Mouse (Mus musculus): ENCODE measurements around the gene Tnc. TPM values are rescaled to one million over a fixed set of nuclear protein-coding genes. Genes with fewer than 3 reads are reported as not detected.

The Tnc gene
- polyA plus RNA-seq, 1 experiment, result 0.51 TPM

DNA sequence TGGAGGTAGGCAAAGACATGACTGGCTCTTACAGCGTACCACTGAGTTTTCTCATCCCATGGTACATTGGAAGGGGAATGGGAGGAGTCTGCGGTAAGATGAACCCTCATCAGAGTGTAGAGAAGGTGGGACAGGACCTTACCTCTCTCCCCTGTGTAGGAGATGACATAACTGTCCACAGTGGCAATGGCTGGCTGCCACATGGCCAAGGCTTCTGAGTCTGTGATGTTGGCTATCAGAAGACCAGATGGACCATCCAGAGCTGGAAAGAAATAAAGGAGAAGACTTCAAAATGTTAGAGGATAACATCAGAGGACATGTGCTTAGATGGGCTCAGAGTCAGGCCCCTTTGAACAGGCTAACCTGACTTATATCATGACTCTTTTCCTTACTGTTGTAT lies 74.3 kb downstream of the Tnc start:
- 91% methylated on average over 2 of the region's 2 CpGs for WGBS
- Histone ChIP-seq H3K36me3 (ENCODE audit: control insufficient read depth, insufficient read depth, low read length) (no peaks in the 10 kb centered on the region), H3K27ac (ENCODE audit: insufficient read depth, low read length) (no peak overlapping the region), H3K27me3 (ENCODE audit: control insufficient read depth, insufficient read depth, low read length) (no peaks in the 10 kb centered on the region), H3K4me3 (ENCODE audit: extremely low read depth, insufficient read depth, insufficient read length) (no peak overlapping the region), H3K4me1 (ENCODE audit: control insufficient read depth, insufficient read depth, insufficient read length) (no peaks in the 10 kb centered on the region)
- DNase-seq (ENCODE audit: low read depth in 1 of 2, low spot score in 2 of 2), result no peak
- TF ChIP-seq CTCF (IDR thresholded peaks at IDR 0.05; ENCODE audit: extremely low read depth, insufficient read depth, insufficient read length, insufficient replicate concordance) (no peak), POLR2A (IDR thresholded peaks at IDR 0.05; ENCODE audit: low read depth, low read length) (no peak)

- H3K4me1 ChIP-seq (ENCODE audit: control insufficient read depth, insufficient read depth, insufficient read length), result no peaks in the 10 kb centered on the region
- no peak for DNase-seq (ENCODE audit: low read depth in 1 of 2, low spot score in 2 of 2)
- no peak for TF ChIP-seq POLR2A (IDR thresholded peaks at IDR 0.05; ENCODE audit: low read depth, low read length)
- no peak for TF ChIP-seq CTCF (IDR thresholded peaks at IDR 0.05; ENCODE audit: extremely low read depth, insufficient read depth, insufficient read length, insufficient replicate concordance)
- H3K36me3 ChIP-seq (ENCODE audit: control insufficient read depth, insufficient read depth, low read length), result no peaks in the 10 kb centered on the region
- WGBS, result 100% methylated on average over 1 of the region's 1 CpGs
- H3K27ac ChIP-seq (ENCODE audit: insufficient read depth, low read length), result no peak overlapping the region
- no peak overlapping the region for H3K4me3 ChIP-seq (ENCODE audit: extremely low read depth, insufficient read depth, insufficient read length)
- H3K27me3 ChIP-seq (ENCODE audit: control insufficient read depth, insufficient read depth, low read length), result no peaks in the 10 kb centered on the region
Observed at GRCm38 (mm10) chr4:63971762-63972161, 75.1 kb downstream of the Tnc start.

DNA sequence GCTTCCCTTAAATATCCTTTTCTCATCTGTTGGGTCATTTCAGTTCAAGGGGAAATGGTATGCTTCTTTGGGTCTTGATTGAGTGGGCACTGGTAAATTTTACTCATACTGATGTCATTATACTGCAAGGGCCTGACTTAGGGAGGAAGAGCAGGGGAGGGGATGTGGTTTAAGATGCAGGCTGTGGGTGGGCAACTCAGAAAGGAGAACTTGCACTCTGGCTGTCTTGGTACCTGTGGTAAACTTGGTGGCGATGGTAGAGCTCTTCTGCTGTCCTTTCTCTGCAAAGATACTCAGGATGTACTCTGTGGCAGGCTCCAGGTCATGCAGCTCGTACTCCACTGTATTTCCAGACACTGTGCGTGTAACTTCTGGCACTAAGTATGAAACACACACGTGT lies 75.9 kb downstream of the Tnc start:
- Histone ChIP-seq H3K27me3 (ENCODE audit: control insufficient read depth, insufficient read depth, low read length) (no peaks in the 10 kb centered on the region), H3K36me3 (ENCODE audit: control insufficient read depth, insufficient read depth, low read length) (no peaks in the 10 kb centered on the region), H3K4me1 (ENCODE audit: control insufficient read depth, insufficient read depth, insufficient read length) (no peaks in the 10 kb centered on the region), H3K4me3 (ENCODE audit: extremely low read depth, insufficient read depth, insufficient read length) (no peak overlapping the region), H3K27ac (ENCODE audit: insufficient read depth, low read length) (no peak overlapping the region)
- TF ChIP-seq POLR2A (IDR thresholded peaks at IDR 0.05; ENCODE audit: low read depth, low read length) (no peak), CTCF (IDR thresholded peaks at IDR 0.05; ENCODE audit: extremely low read depth, insufficient read depth, insufficient read length, insufficient replicate concordance) (no peak)
- no peak for DNase-seq (ENCODE audit: low read depth in 1 of 2, low spot score in 2 of 2)
- WGBS, result 22% methylated on average over 4 of the region's 4 CpGs

- Histone ChIP-seq H3K4me3 (ENCODE audit: extremely low read depth, insufficient read depth, insufficient read length) (no peak overlapping the region), H3K36me3 (ENCODE audit: control insufficient read depth, insufficient read depth, low read length) (no peaks in the 10 kb centered on the region), H3K4me1 (ENCODE audit: control insufficient read depth, insufficient read depth, insufficient read length) (no peaks in the 10 kb centered on the region), H3K27me3 (ENCODE audit: control insufficient read depth, insufficient read depth, low read length) (no peaks in the 10 kb centered on the region), H3K27ac (ENCODE audit: insufficient read depth, low read length) (no peak overlapping the region)
- WGBS, result 83% methylated on average over 3 of the region's 3 CpGs
- TF ChIP-seq CTCF (IDR thresholded peaks at IDR 0.05; ENCODE audit: extremely low read depth, insufficient read depth, insufficient read length, insufficient replicate concordance) (no peak), POLR2A (IDR thresholded peaks at IDR 0.05; ENCODE audit: low read depth, low read length) (no peak)
- no peak for DNase-seq (ENCODE audit: low read depth in 1 of 2, low spot score in 2 of 2)
Observed at GRCm38 (mm10) chr4:63969891-63970290, 76.9 kb downstream of the Tnc start.

- DNase-seq (ENCODE audit: low read depth in 1 of 2, low spot score in 2 of 2), result no peak
- no peaks in the 10 kb centered on the region for H3K4me1 ChIP-seq (ENCODE audit: control insufficient read depth, insufficient read depth, insufficient read length)
- no peak overlapping the region for H3K4me3 ChIP-seq (ENCODE audit: extremely low read depth, insufficient read depth, insufficient read length)
- TF ChIP-seq POLR2A (IDR thresholded peaks at IDR 0.05; ENCODE audit: low read depth, low read length), result no peak
- no peak for TF ChIP-seq CTCF (IDR thresholded peaks at IDR 0.05; ENCODE audit: extremely low read depth, insufficient read depth, insufficient read length, insufficient replicate concordance)
- 100% methylated on average over 1 of the region's 1 CpGs for WGBS
- no peak overlapping the region for H3K27ac ChIP-seq (ENCODE audit: insufficient read depth, low read length)
- no peaks in the 10 kb centered on the region for H3K36me3 ChIP-seq (ENCODE audit: control insufficient read depth, insufficient read depth, low read length)
- H3K27me3 ChIP-seq (ENCODE audit: control insufficient read depth, insufficient read depth, low read length), result no peaks in the 10 kb centered on the region
Observed at GRCm38 (mm10) chr4:63963410-63963809, 83.4 kb downstream of the Tnc start.

- DNase-seq (ENCODE audit: low read depth in 1 of 2, low spot score in 2 of 2), result no peak
- TF ChIP-seq POLR2A (IDR thresholded peaks at IDR 0.05; ENCODE audit: low read depth, low read length), result no peak
- TF ChIP-seq CTCF (IDR thresholded peaks at IDR 0.05; ENCODE audit: extremely low read depth, insufficient read depth, insufficient read length, insufficient replicate concordance), result no peak
- Histone ChIP-seq H3K27me3 (ENCODE audit: control insufficient read depth, insufficient read depth, low read length) (no peaks in the 10 kb centered on the region), H3K4me3 (ENCODE audit: extremely low read depth, insufficient read depth, insufficient read length) (no peak overlapping the region), H3K36me3 (ENCODE audit: control insufficient read depth, insufficient read depth, low read length) (no peaks in the 10 kb centered on the region), H3K27ac (ENCODE audit: insufficient read depth, low read length) (no peak overlapping the region), H3K4me1 (ENCODE audit: control insufficient read depth, insufficient read depth, insufficient read length) (no peaks in the 10 kb centered on the region)
- WGBS, result 89% methylated on average over 5 of the region's 5 CpGs
Observed at GRCm38 (mm10) chr4:63961858-63962468, 84.9 kb downstream of the Tnc start.

GRCm38 (mm10) chr4:63958601-63959000 lies 88.2 kb downstream of the Tnc start:
- WGBS, result 91% methylated on average over 4 of the region's 4 CpGs
- DNase-seq (ENCODE audit: low read depth in 1 of 2, low spot score in 2 of 2), result no peak
- Histone ChIP-seq H3K27me3 (ENCODE audit: control insufficient read depth, insufficient read depth, low read length) (no peaks in the 10 kb centered on the region), H3K36me3 (ENCODE audit: control insufficient read depth, insufficient read depth, low read length) (no peaks in the 10 kb centered on the region), H3K4me1 (ENCODE audit: control insufficient read depth, insufficient read depth, insufficient read length) (no peaks in the 10 kb centered on the region), H3K4me3 (ENCODE audit: extremely low read depth, insufficient read depth, insufficient read length) (no peak overlapping the region), H3K27ac (ENCODE audit: insufficient read depth, low read length) (no peak overlapping the region)
- no peak for TF ChIP-seq POLR2A (IDR thresholded peaks at IDR 0.05; ENCODE audit: low read depth, low read length)
- no peak for TF ChIP-seq CTCF (IDR thresholded peaks at IDR 0.05; ENCODE audit: extremely low read depth, insufficient read depth, insufficient read length, insufficient replicate concordance)

Data from spleen, adult 2 months (tissue).